Mouse (Mus musculus): ENCODE results near the gene Olfr847. TPM values are rescaled to one million over a fixed set of nuclear protein-coding genes. Genes with fewer than 3 reads are reported as not detected.

Olfr847 gene
- not detected in 2 replicates for polyA plus RNA-seq (2015; fragmentation: Nextera tagmentation; extraction: Ambion mirVana)

GRCm38 (mm10) chr9:19378569-19378968, at the start of gene Olfr847:
Olfr847 (minus strand) TSS chr9:19378669.

GRCm38 (mm10) chr9:19363905-19364304, 14.6 kb downstream of the Olfr847 start, which contains the start of gene Olfr846:
Olfr846 (minus strand) TSS chr9:19364005.

GRCm38 (mm10) chr9:19336157-19336556, 42.3 kb downstream of the Olfr847 start, which contains the start of gene Olfr845:
Olfr845 (plus strand) TSS chr9:19336457.

Other genes with a start within 250 kb of the Olfr847 start
- not detected in 2 replicates for gene Olfr837, start 242.4 kb downstream of the Olfr847 start, polyA plus RNA-seq (2015; fragmentation: Nextera tagmentation; extraction: Ambion mirVana)
- gene Olfr839-ps1, start 201.4 kb downstream of the Olfr847 start, polyA plus RNA-seq (2015; fragmentation: Nextera tagmentation; extraction: Ambion mirVana), result not detected in 2 replicates
- gene Olfr843, start 126.7 kb downstream of the Olfr847 start, polyA plus RNA-seq (2015; fragmentation: Nextera tagmentation; extraction: Ambion mirVana), result not detected in 2 replicates
- not detected in 2 replicates for gene Olfr844, start 62.3 kb downstream of the Olfr847 start, polyA plus RNA-seq (2015; fragmentation: Nextera tagmentation; extraction: Ambion mirVana)
- not detected in 2 replicates for gene Olfr845, start 42.2 kb downstream of the Olfr847 start, polyA plus RNA-seq (2015; fragmentation: Nextera tagmentation; extraction: Ambion mirVana)
- gene Olfr846, start 14.7 kb downstream of the Olfr847 start, polyA plus RNA-seq (2015; fragmentation: Nextera tagmentation; extraction: Ambion mirVana), result not detected in 2 replicates
- not detected in 2 replicates for gene Olfr849, start 61.6 kb upstream of the Olfr847 start, polyA plus RNA-seq (2015; fragmentation: Nextera tagmentation; extraction: Ambion mirVana)
- gene Olfr850, start 99.6 kb upstream of the Olfr847 start, polyA plus RNA-seq (2015; fragmentation: Nextera tagmentation; extraction: Ambion mirVana), result not detected in 2 replicates
- not detected in 2 replicates for gene Olfr851, start 114.6 kb upstream of the Olfr847 start, polyA plus RNA-seq (2015; fragmentation: Nextera tagmentation; extraction: Ambion mirVana)
- gene Olfr853, start 162.4 kb upstream of the Olfr847 start, polyA plus RNA-seq (2015; fragmentation: Nextera tagmentation; extraction: Ambion mirVana), result not detected in 2 replicates
- gene Olfr854, start 188.7 kb upstream of the Olfr847 start, polyA plus RNA-seq (2015; fragmentation: Nextera tagmentation; extraction: Ambion mirVana), result not detected in 2 replicates
- gene Olfr855, start 203.9 kb upstream of the Olfr847 start, polyA plus RNA-seq (2015; fragmentation: Nextera tagmentation; extraction: Ambion mirVana), result not detected in 2 replicates
- 12.7 and 13.9 TPM in 2 replicates for gene Zfp317, start 243.4 kb upstream of the Olfr847 start, polyA plus RNA-seq (2015; fragmentation: Nextera tagmentation; extraction: Ambion mirVana)